Mouse (Mus musculus): Measurements from ENCODE around the gene Myo16.

Gene Myo16

GRCm38 (mm10) chr8:10307345-10307744 lies 153.6 kb downstream of the Myo16 start:
- no peak for DNase-seq

- DNase-seq, result peak; percentile 22
Observed at GRCm38 (mm10) chr8:10307770-10308476, 154.2 kb downstream of the Myo16 start.

GRCm38 (mm10) chr8:10310470-10310869 lies 156.8 kb downstream of the Myo16 start:
- no peak for DNase-seq

GRCm38 (mm10) chr8:10312316-10312715 lies 158.6 kb downstream of the Myo16 start:
- DNase-seq, result no peak

GRCm38 (mm10) chr8:10316201-10316600 lies 162.5 kb downstream of the Myo16 start:
- no peak for DNase-seq

GRCm38 (mm10) chr8:10318103-10318502 lies 164.4 kb downstream of the Myo16 start:
- no peak for DNase-seq

GRCm38 (mm10) chr8:10350451-10350850 lies 196.7 kb downstream of the Myo16 start:
- no peak for DNase-seq

GRCm38 (mm10) chr8:10358711-10359110 lies 205.0 kb downstream of the Myo16 start:
- no peak for DNase-seq

- DNase-seq, result no peak
Observed at GRCm38 (mm10) chr8:10362949-10363348, 209.2 kb downstream of the Myo16 start.

GRCm38 (mm10) chr8:10363654-10364406 lies 210.1 kb downstream of the Myo16 start:
- no peak for DNase-seq

- no peak for DNase-seq
Observed at GRCm38 (mm10) chr8:10366141-10366540, 212.4 kb downstream of the Myo16 start.

GRCm38 (mm10) chr8:10372571-10372970 lies 218.9 kb downstream of the Myo16 start:
- no peak for DNase-seq

- no peak for DNase-seq
Observed at GRCm38 (mm10) chr8:10387143-10387542, 233.4 kb downstream of the Myo16 start.

- DNase-seq, result no peak
Observed at GRCm38 (mm10) chr8:10391096-10391683, 237.5 kb downstream of the Myo16 start.

GRCm38 (mm10) chr8:10391913-10392312 lies 238.2 kb downstream of the Myo16 start:
- DNase-seq, result no peak

GRCm38 (mm10) chr8:10394506-10394905 lies 240.8 kb downstream of the Myo16 start:
- DNase-seq, result no peak

- DNase-seq, result no peak
Observed at GRCm38 (mm10) chr8:10395146-10395545, 241.4 kb downstream of the Myo16 start.

- DNase-seq, result peak; percentile 91
Observed at GRCm38 (mm10) chr8:10402606-10403005, 248.9 kb downstream of the Myo16 start.

- peak; percentile 83 for DNase-seq
Observed at GRCm38 (mm10) chr8:10405469-10405868, 251.8 kb downstream of the Myo16 start.

- DNase-seq, result no peak
Observed at GRCm38 (mm10) chr8:10409043-10409442, 255.3 kb downstream of the Myo16 start.

- DNase-seq, result no peak
Observed at GRCm38 (mm10) chr8:10411511-10411910, 257.8 kb downstream of the Myo16 start.

GRCm38 (mm10) chr8:10413881-10414280 lies 260.2 kb downstream of the Myo16 start:
- DNase-seq, result no peak

- DNase-seq, result peak; percentile 80
Observed at GRCm38 (mm10) chr8:10414684-10415212, 261.0 kb downstream of the Myo16 start.

GRCm38 (mm10) chr8:10415288-10415687 lies 261.6 kb downstream of the Myo16 start:
- DNase-seq, result no peak

Measured in embryo, embryonic 11 days (tissue).